Mouse (Mus musculus): ENCODE measurements around the gene E2f8. TPM values are rescaled to one million over a fixed set of nuclear protein-coding genes. Genes with fewer than 3 reads are reported as not detected.

The E2f8 gene
- polyA plus RNA-seq (2012; ENCODE audit: low replicate concordance), result 29.4 and 61.5 TPM in 2 replicates

GRCm38 (mm10) chr7:48881486-48881885 lies at the start of gene E2f8:
E2f8 (minus strand) TSS chr7:48881596.

GRCm38 (mm10) chr7:48908521-48909341 lies 27.3 kb upstream of the E2f8 start, which contains the start of gene Nav2:
Nav2 (plus strand) TSS chr7:48908716.

GRCm38 (mm10) chr7:48847820-48848650 lies 33.4 kb downstream of the E2f8 start, which contains the start of gene Csrp3:
Csrp3 (minus strand) TSS chr7:48848033.

Other genes with a start within 250 kb of the E2f8 start
- not detected in 2 replicates for gene Mrgprb3, start 237.8 kb downstream of the E2f8 start, polyA plus RNA-seq (2012; ENCODE audit: low replicate concordance)
- 1.0 and 7.6 TPM in 2 replicates for gene Zdhhc13, start 92.6 kb downstream of the E2f8 start, polyA plus RNA-seq (2012; ENCODE audit: low replicate concordance)
- gene Csrp3, start 33.6 kb downstream of the E2f8 start, polyA plus RNA-seq (2012; ENCODE audit: low replicate concordance), result not detected in 2 replicates
- 2.0 and 6.0 TPM in 2 replicates for gene Nav2, start 27.1 kb upstream of the E2f8 start, polyA plus RNA-seq (2012; ENCODE audit: low replicate concordance)

Data from leukemia stem cell, adult 10-12 weeks (primary cell).